Mouse (Mus musculus): ENCODE results near the gene Adgrd1. TPM values are rescaled to one million over a fixed set of nuclear protein-coding genes. Genes with fewer than 3 reads are reported as not detected.

Gene Adgrd1
- polyA plus RNA-seq, 1 experiment from 2014 or later, result 0.96 TPM

- H3K27ac ChIP-seq, result no peak overlapping the region
- TF ChIP-seq CTCF (IDR thresholded peaks at IDR 0.05; ENCODE audit: low read depth), result peak; percentile 50
- H3K4me2 ChIP-seq (ENCODE audit: low read length), result no peak overlapping the region
- no peaks in the 10 kb centered on the region for H3K9me3 ChIP-seq (replicated peaks; ENCODE audit: low read length)
- DNase-seq (ENCODE audit: low spot score), result no peak
- H3K9ac ChIP-seq (ENCODE audit: low read depth, low read length), result no peak overlapping the region
- ATAC-seq (replicated peaks; ENCODE audit: low FRiP score, low read depth), result no peak
- WGBS, result 80% methylated on average over 5 of the region's 5 CpGs
- no peaks in the 10 kb centered on the region for H3K27me3 ChIP-seq (ENCODE audit: insufficient read depth, low read length)
- no peak overlapping the region for H3K4me3 ChIP-seq (replicated peaks; ENCODE audit: low read depth, low read length)
- no peaks in the 10 kb centered on the region for H3K36me3 ChIP-seq (ENCODE audit: insufficient read depth, low read length)
- no peaks in the 10 kb centered on the region; the same call in 1 of the 2 replicates for H3K4me1 ChIP-seq (replicated peaks; ENCODE audit: insufficient read depth, low read length)
Observed at GRCm38 (mm10) chr5:129219178-129219760, 122.7 kb downstream of the Adgrd1 start.

GRCm38 (mm10) chr5:129225810-129226450, 129.4 kb downstream of the Adgrd1 start:
- H3K27me3 ChIP-seq (ENCODE audit: insufficient read depth, low read length), result no peaks in the 10 kb centered on the region
- no peaks in the 10 kb centered on the region for H3K9me3 ChIP-seq (replicated peaks; ENCODE audit: low read length)
- 73% methylated on average over 33 of the region's 33 CpGs for WGBS
- no peak overlapping the region for H3K9ac ChIP-seq (ENCODE audit: low read depth, low read length)
- H3K27ac ChIP-seq, result no peak overlapping the region
- ATAC-seq (replicated peaks; ENCODE audit: low FRiP score, low read depth), result no peak
- H3K4me1 ChIP-seq (replicated peaks; ENCODE audit: insufficient read depth, low read length), result no peaks in the 10 kb centered on the region
- no peak overlapping the region for H3K4me3 ChIP-seq (replicated peaks; ENCODE audit: low read depth, low read length)
- H3K36me3 ChIP-seq (ENCODE audit: insufficient read depth, low read length), result no peaks in the 10 kb centered on the region
- TF ChIP-seq CTCF (IDR thresholded peaks at IDR 0.05; ENCODE audit: low read depth), result no peak
- DNase-seq (ENCODE audit: low spot score), result no peak
- H3K4me2 ChIP-seq (ENCODE audit: low read length), result no peak overlapping the region

GRCm38 (mm10) chr5:129228171-129228570, 131.6 kb downstream of the Adgrd1 start:
- Histone ChIP-seq H3K4me2 (ENCODE audit: low read length) (no peak overlapping the region), H3K4me1 (replicated peaks; ENCODE audit: insufficient read depth, low read length) (no peaks in the 10 kb centered on the region), H3K27me3 (ENCODE audit: insufficient read depth, low read length) (no peaks in the 10 kb centered on the region), H3K36me3 (ENCODE audit: insufficient read depth, low read length) (no peaks in the 10 kb centered on the region), H3K27ac (no peak overlapping the region), H3K9ac (ENCODE audit: low read depth, low read length) (no peak overlapping the region), H3K4me3 (replicated peaks; ENCODE audit: low read depth, low read length) (no peak overlapping the region), H3K9me3 (replicated peaks; ENCODE audit: low read length) (no peaks in the 10 kb centered on the region)
- DNase-seq (ENCODE audit: low spot score) (no peak), ATAC-seq (replicated peaks; ENCODE audit: low FRiP score, low read depth) (no peak)
- WGBS, result 97% methylated on average over 2 of the region's 2 CpGs
- no peak for TF ChIP-seq CTCF (IDR thresholded peaks at IDR 0.05; ENCODE audit: low read depth)

GRCm38 (mm10) chr5:129233301-129233700, 136.8 kb downstream of the Adgrd1 start:
- Histone ChIP-seq H3K9ac (ENCODE audit: low read depth, low read length) (no peak overlapping the region), H3K4me1 (replicated peaks; ENCODE audit: insufficient read depth, low read length) (no peaks in the 10 kb centered on the region), H3K27me3 (ENCODE audit: insufficient read depth, low read length) (no peaks in the 10 kb centered on the region), H3K4me3 (replicated peaks; ENCODE audit: low read depth, low read length) (no peak overlapping the region), H3K4me2 (ENCODE audit: low read length) (no peak overlapping the region), H3K36me3 (ENCODE audit: insufficient read depth, low read length) (no peaks in the 10 kb centered on the region), H3K27ac (no peak overlapping the region), H3K9me3 (replicated peaks; ENCODE audit: low read length) (no peaks in the 10 kb centered on the region)
- no peak for DNase-seq (ENCODE audit: low spot score)
- ATAC-seq (replicated peaks; ENCODE audit: low FRiP score, low read depth), result no peak
- WGBS, result 90% methylated on average over 4 of the region's 4 CpGs
- TF ChIP-seq CTCF (IDR thresholded peaks at IDR 0.05; ENCODE audit: low read depth), result no peak

- H3K9me3 ChIP-seq (replicated peaks; ENCODE audit: low read length), result no peaks in the 10 kb centered on the region
- WGBS, result 88% methylated on average over 7 of the region's 7 CpGs
Observed at GRCm38 (mm10) chr5:129233881-129234432, 137.4 kb downstream of the Adgrd1 start.

GRCm38 (mm10) chr5:129236366-129236765, 139.8 kb downstream of the Adgrd1 start:
- no peaks in the 10 kb centered on the region for H3K27me3 ChIP-seq (ENCODE audit: insufficient read depth, low read length)
- H3K9me3 ChIP-seq (replicated peaks; ENCODE audit: low read length), result no peaks in the 10 kb centered on the region
- DNase-seq (ENCODE audit: low spot score) (no peak), ATAC-seq (replicated peaks; ENCODE audit: low FRiP score, low read depth) (no peak)
- no peak overlapping the region for H3K9ac ChIP-seq (ENCODE audit: low read depth, low read length)
- no peak overlapping the region for H3K4me3 ChIP-seq (replicated peaks; ENCODE audit: low read depth, low read length)
- H3K4me2 ChIP-seq (ENCODE audit: low read length), result no peak overlapping the region
- H3K27ac ChIP-seq, result no peak overlapping the region
- H3K4me1 ChIP-seq (replicated peaks; ENCODE audit: insufficient read depth, low read length), result no peaks in the 10 kb centered on the region
- no peak for TF ChIP-seq CTCF (IDR thresholded peaks at IDR 0.05; ENCODE audit: low read depth)
- H3K36me3 ChIP-seq (ENCODE audit: insufficient read depth, low read length), result no peaks in the 10 kb centered on the region
- WGBS, result 63% methylated on average over 11 of the region's 11 CpGs

More at GRCm38 (mm10) chr5:129233881-129234432, 137.4 kb downstream of the Adgrd1 start:
- no peaks in the 10 kb centered on the region for H3K36me3 ChIP-seq (ENCODE audit: insufficient read depth, low read length)
- H3K27ac ChIP-seq, result no peak overlapping the region
- no peak overlapping the region for H3K4me3 ChIP-seq (replicated peaks; ENCODE audit: low read depth, low read length)
- no peak overlapping the region for H3K9ac ChIP-seq (ENCODE audit: low read depth, low read length)
- no peak for DNase-seq (ENCODE audit: low spot score)
- no peak for TF ChIP-seq CTCF (IDR thresholded peaks at IDR 0.05; ENCODE audit: low read depth)
- H3K27me3 ChIP-seq (ENCODE audit: insufficient read depth, low read length), result no peaks in the 10 kb centered on the region
- ATAC-seq (replicated peaks; ENCODE audit: low FRiP score, low read depth), result no peak
- no peak overlapping the region for H3K4me2 ChIP-seq (ENCODE audit: low read length)
- no peaks in the 10 kb centered on the region for H3K4me1 ChIP-seq (replicated peaks; ENCODE audit: insufficient read depth, low read length)

All from kidney, postnatal 0 days (tissue).